Mouse (Mus musculus): ENCODE data around the gene Slc50a1.
A peak's percentile ranks its signal among the peaks of the same experiment; 100 is the strongest.

Gene Slc50a1

DNA sequence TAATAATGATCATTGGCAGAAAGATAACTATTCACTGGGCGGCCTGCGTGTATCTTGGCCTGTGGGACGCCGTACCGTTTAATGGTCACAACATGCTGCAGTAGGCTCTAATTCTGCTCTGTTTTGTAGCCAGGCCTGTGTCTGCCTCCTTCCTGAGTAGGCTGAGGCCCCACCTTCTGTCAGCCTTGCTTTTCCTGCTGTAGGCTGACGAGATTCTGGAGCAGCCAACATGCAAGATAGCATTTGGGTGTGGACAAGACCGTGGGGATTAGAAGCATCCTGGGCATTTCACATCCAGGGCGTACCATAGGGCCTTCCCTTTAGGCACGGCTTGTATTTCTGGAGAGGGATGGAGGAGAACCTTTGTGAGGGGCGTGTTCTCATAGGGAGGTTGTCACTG is 8.0 kb downstream of the Slc50a1 start:
- DNase-seq (ENCODE audit: low spot score in 2 of 2): peak; percentile 63 to 76

DNA sequence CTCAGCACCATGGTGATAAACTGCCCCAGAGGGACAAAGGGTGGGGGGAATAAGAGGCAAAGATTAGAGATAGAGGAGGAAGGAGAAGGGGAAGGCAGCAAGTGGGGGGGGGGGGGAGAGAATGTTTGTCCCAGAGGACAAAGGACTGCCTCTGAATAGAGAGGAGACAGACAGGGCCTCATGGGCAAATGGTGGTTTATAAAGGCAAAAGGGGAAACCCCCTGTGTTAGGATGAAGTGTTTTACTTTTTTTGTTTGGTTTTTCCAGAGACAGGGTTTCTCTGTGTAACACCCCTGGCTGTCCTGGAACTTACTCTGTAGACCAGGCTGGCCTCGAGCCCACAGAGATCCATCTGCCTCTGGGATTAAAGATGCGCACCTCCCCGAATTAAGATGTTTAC is 10.2 kb downstream of the Slc50a1 start:
- DNase-seq (ENCODE audit: low spot score in 2 of 2): no peak

DNA sequence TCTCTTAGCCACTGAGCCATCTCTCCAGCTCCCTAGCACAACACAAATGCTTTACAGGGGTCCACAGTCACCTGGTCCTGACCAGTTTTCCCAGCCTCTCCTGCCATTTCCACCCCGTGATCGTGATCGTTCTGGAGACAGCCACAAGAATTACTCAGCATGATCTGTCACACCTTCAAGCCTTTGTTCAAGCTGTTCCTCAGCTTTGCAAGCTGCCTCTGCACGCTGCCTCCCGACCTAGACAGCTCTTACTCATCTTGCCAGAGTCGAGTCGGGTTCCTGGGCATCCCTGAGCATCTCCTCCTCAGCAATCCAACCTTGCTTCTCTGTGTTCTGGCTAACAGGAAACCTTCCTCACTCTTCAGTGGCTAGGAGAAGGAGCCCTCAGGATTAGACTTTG is 11.3 kb downstream of the Slc50a1 start, which contains the start of gene Dpm3:
TSS of gene Dpm3 (plus strand) at position 283 of the 400 bp plus-strand sequence.
- no peak for DNase-seq (ENCODE audit: low spot score in 2 of 2)

DNA sequence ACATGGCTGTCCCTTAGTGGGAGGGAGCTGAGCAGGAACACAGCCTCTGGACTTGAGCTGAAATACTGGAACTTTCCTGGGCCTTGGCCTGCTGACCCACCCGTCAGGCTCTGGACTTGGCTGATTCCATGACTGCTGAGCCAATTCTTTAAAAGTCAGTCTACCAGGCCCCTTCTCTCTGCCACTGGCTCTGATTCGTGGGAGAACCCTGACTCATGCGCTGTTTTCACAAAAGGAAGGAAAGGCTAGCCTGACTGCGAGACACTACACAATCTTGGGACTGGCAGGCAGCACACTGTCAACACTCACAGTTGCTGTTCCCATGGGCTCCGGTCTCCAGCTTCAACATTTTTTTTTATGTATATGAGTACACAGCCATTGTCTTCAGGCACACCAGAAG is 14.2 kb downstream of the Slc50a1 start:
- peak; percentile 52 to 62 for DNase-seq (ENCODE audit: low spot score in 2 of 2)

DNA sequence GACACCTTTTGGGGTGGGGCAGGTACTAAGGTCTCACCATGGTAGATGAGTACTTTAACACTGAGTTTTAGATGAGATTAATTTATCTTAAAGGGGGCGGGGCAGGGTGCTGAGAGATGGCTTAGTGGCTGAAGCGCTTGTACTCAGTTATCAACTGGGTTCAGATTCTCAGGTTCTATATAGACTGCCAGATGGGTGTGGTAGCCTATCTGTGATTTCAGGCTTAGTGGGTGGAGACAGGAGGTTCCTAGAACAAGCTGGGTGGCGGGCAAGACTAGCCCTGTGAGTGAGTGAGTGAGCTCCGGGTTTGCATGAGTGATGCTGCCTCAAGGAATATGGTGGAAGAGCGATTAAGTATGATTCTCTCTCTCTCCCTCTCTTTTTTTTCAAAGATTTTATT is 15.4 kb downstream of the Slc50a1 start:
- no peak for DNase-seq (ENCODE audit: low spot score in 2 of 2)

DNA sequence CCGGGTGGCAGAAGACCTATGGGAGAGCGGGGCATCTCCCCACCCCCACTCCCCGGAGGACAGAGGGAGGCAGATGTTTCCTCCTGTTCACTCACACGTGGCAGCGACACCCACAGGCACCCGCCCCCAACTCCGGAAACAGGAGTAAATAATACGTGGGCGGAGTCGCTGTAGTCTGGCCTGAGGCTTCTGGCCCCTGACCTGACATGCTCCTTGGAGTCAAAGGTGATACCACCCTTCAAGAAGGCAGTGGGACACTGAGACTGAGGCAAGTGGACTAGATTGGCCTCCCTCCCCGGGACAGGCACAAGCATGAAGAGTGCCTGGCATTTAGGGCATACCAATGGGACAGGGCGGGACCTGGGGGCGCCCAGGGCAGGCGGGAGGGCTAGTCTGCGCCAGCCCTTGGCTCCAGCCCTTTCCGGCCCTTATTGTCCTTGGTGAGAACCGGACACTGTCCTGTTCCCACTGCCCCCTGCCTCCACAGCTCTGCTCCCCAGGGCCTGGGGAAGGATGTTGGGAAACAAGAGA is 18.9 kb downstream of the Slc50a1 start:
- peak; percentile 86 to 92 for DNase-seq (ENCODE audit: low spot score in 2 of 2)

DNA sequence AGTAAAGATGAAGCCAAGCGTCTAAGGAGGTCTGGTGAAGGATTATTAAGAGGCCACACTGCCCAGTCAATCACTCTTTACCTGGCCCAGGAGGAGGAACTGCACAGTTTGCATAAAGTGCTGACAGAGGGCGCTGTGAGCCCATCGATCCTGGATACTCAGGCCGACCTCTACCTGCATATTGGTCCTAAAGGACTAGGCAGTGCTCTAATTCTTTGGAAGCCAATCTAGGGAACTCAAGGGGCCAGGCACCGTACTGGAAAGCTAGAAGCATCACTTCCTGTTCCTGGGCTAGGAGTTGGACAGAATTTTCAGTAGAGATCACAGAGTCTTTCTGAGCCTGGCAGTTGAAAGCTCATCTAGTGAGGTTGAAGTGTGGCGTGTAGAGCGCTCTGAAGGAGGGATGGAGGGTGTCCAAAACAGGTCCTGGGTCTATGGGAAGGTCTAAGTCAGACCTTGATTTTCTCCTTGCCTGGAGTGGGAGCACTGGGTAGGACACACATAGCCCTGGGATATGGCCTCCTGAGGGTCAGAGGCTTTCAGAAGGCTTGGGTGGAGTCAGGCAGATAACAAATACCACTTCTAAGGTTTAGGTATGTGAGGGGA is 19.8 kb downstream of the Slc50a1 start:
- DNase-seq (ENCODE audit: low spot score in 2 of 2): peak; percentile 77 to 84

DNA sequence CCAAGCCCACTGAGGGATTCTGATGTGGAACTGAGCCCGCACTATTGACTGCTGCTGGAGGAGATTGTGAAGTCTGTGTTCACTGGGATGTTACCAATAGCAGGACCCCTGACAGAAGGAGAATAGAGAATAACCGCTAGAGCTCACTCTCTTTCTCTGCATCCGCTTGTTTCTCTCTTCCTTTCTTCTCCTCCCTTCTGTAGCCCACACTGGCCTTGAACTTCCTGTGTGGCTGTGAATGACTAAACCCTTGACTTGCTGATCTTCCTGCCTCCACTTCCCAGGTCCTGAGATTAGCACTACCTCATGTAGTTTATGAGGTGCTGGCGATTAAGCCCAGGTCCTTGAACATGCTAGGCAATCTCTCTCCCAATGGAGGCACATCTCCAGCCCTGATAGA is 22.9 kb downstream of the Slc50a1 start:
- DNase-seq (ENCODE audit: low spot score in 2 of 2): no peak

DNA sequence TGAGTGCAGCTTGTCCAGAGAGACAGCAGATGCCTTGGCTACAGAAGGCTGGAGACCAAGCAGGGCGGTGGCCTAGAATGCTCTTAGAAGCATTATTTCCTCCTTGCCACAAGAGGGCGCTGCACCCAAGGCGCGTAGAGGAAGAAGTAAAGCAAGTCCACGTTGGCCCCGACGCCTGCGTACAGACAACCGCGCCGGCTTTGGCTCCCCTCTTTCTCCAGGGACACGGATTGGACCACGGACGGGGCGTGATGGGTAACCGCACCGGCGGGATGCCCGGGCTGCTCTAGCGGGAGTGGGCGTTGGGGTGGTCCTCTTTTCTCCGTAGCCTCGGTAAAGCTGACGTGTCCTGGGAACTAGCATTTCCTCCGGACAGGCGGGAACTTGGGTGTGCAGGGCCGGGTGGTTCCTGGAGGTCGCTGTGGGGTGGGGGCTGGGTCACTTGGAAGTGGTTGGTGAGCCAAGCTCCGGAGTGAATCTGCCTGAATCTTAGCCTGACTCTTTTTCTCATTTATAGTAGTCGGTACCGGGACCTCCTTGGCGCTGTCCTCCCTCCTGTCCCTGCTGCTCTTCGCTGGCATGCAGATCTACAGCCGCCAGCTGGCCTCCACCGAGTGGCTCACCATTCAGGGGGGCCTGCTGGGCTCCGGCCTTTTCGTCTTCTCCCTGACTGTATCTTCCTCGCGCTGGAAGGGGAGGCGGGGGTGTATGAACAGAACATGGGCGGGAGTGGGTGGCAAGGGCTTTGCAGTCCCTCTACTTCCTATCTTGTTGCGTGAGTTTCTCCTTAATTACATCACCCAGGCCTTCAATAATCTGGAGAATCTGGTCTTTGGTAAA is 23.9 kb downstream of the Slc50a1 start, which contains the start of gene Trim46:
TSS of gene Trim46 (minus strand) at position 49 of the 840 bp plus-strand sequence.
- peak; percentile 87 to 91 for DNase-seq (ENCODE audit: low spot score in 2 of 2)

DNA sequence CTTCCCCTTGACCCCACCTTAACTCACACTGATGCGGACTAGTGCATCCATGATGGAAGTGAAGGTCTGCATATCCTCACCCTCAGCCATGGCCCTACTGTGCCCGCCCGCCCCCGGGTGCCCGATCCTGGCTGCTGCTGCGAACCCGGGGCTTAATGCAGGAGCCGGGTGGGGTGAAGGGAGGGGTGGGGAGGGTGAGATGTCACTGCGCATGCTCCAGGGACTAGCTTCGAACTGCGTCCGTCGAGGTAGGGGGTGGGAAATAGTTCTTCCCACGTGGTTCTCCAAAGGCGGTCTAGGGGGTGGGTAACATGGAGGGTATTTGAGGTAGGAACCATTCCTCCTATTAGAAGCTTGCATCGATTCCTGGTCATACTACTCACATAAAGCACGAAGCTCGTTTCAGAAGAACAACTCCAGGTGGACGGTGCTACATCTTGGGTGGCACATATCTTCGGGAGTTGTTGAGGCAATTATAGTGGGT is 24.6 kb downstream of the Slc50a1 start, which contains the start of gene Krtcap2:
TSS of gene Krtcap2 (plus strand) at position 279 of the 484 bp plus-strand sequence.
- DNase-seq (ENCODE audit: low spot score in 2 of 2): peak in 1 of 2 experiments; percentile 46

DNA sequence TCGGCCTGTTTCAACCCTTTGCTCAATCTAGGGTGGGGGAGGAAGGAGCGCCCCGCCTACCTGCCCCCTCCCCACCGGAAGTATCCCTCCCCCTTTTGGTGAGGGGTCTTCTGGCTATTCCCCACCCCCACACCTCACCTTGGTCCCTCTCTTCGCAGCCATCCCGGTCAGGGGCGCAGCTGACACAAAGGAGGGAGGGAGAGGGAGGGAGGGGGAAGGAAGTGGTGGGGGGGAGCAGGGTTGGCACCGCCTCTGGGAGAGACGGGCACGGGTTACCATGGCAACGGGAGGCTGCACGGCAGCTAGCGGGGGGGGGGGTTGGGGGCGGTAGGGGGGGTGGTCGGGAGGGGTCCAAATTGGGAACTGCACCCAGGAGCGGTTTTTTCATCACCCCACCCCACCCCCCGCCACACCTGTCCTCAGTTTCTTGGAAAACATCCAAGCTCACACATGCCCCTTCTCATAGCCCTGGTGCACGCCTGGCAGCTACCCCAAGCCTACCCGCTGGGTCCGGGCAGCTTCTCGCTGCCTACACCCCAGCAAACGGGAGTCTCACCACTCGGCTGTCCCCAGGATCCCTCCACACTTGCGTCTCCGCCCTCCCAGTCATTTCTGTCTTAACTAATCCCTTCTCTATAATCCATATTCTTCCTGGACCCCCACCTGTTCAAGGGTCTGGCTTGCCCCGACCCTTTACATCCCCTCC is 25.2 kb downstream of the Slc50a1 start:
- DNase-seq (ENCODE audit: low spot score in 2 of 2): no peak

DNA sequence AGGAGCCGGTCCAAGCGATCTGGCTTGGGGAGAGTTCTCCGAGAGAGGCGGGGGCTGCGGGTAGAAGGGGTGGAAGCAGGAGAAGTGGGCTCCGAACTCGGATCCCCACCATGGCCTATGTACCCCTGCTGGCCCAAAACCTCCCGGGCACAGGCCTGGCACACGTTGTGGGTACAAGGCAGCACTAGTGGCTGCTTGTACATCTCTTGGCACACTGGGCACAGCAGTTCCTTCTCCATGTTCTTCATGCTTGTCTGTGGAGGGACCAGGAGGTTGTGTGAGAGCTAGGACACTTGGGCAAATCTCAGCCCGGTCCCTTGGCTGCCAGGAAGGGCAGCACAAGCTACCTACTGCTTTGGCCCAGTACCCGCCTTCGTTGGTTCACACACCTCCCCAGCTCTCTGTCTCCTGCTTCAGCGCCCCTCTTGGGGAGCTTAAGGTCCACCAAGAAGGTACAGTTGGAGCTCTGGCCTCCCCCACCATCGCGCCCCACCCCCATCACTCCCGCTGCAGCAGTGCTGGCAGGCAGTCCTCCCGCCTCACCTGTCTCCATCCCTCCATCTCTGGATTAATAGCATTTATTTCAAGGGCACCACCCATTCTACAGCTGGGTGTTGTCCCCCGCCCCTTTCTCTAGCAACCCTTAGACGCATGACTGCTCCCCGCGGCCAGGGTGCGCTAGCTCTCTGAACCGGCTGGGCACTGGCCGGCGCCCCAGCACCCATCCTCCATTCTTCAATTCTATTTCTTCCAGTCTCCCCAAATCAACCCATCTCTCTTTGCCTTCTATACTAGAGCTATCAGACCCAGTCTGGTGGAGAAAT is 26.0 kb downstream of the Slc50a1 start:
- DNase-seq (ENCODE audit: low spot score in 2 of 2): no peak

DNA sequence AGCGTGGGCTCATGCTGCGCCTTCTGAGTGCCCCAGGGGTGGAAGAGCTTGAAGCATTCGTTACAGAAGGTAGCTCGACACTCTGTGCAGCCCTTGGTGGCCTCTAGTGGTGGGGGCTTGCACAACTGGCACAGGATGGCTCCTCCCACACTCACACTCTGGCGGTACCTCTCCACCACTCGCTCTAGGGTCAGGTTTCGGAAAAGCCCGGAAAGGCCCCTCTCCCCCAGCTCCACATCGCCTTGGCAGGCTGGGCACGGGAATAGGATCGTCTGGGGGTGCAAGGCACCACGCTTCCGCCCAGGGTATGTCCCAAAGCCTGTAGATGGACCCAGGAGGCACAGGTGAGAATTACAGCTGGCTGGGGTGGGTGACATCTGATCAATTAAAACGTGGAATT is 26.8 kb downstream of the Slc50a1 start:
- no peak for DNase-seq (ENCODE audit: low spot score in 2 of 2)

DNA sequence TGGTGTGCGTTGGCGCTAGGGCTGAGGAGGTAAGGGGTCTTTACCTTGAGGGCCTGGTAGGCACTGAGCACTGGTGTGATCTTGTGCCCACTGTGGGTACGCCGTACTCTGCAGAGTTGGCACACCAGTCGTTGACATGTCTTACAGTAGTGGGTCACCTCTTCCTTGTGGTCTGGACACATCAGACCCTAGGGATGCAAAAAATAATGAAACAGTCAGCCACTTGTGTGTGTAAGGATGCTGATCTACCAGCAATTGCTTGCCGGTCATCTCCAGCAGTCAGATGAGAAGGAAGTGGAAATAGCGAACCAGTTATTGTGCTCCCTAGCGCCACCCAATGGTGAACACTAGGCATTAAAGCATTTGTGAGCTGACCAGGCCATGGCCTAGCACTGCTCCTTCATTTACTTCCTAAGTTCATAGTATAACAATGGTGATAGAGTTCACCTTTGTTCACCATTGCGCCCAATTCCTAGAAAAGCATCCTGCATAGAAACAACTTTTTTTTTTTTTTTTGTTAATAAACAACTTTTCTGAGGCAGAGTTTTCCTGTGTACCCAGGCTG is 28.0 kb downstream of the Slc50a1 start:
- no peak for DNase-seq (ENCODE audit: low spot score in 2 of 2)

DNA sequence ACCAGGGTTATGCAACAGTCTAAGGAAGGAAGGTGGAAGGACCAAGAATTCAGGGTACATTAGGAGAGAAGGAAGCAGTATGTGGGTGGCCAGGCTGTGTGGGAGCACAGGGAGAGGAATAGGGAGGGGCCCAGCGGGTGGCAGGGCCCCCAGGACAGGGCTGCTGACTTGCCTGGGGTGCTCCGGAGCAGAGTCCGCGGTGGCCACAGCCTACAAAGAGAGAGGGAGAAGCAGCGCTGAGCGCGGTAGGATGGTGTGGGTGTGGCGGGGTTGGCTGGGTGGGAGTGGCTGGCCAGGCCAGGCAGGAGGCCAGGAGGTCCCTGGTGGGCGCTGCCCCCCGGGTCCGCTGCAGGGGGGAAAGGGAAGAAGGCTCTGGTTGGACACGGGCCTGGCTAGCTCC is 31.9 kb downstream of the Slc50a1 start:
- no peak for DNase-seq (ENCODE audit: low spot score in 2 of 2)

DNA sequence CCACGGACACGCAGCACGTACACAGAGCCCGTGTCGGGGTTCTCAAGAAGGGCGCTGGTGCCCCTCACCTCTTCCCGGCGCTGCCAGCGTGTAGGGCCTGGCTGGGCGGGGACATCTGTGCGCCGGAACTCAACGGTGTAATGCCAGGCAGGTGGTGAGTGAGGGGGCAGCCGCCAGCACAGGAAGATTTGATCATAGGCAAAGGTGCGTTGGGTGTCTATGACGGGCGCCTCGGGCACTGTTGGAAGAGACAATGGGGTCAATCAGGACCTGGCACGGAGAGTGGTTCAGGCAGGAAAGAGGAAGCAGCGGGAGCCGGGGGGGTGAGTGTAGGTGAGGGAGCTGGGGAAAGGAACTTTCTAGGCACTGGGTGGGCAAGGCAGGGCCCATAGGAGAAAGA is 32.7 kb downstream of the Slc50a1 start:
- no peak for DNase-seq (ENCODE audit: low spot score in 2 of 2)

DNA sequence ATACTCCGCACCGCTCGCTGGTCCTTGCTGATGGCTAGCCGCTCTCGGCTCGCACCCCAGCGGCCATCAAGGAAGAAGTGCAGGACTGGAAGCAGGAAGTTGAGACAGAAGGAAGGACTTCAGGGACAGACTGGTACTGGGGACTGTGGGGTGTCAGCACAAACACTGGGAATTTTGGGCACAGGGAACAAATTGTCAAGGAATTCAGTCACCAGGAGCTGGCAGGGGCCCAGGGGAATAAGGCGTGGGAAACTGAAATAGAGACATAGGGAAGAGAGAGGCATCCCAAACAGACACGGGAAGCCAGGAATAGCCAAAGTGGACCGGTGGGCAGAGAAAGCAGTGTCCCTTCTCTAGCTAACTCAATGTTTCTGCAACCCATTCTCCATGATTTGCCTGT is 33.9 kb downstream of the Slc50a1 start:
- DNase-seq (ENCODE audit: low spot score in 2 of 2): no peak

DNA sequence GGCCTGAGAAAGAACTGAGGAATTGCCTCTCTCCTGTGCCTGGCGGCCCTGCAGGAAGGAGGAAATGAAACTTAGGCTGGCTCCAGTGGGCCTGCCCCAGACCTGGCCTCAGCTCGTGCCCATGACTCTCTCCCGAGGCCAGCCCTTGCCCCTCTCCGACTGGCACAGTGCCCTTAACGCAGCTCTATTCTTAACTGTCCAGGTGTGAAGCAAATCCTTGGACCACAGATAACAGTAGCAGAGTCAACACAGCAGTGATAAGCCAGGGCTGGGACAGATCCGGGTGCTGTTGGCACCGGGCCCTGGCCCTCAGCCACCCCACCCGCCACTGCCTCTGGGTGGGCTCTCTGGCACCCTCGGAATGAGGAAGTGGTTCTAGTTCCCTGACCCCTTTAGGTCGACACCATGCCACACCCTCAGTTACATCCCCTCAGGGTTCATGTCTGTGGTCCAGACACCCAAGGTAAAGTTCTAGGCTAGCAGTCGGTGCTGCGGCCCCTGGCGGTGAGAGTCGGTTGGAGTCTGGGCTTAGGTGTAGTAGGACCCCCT is 36.7 kb downstream of the Slc50a1 start:
- DNase-seq (ENCODE audit: low spot score in 2 of 2): no peak

DNA sequence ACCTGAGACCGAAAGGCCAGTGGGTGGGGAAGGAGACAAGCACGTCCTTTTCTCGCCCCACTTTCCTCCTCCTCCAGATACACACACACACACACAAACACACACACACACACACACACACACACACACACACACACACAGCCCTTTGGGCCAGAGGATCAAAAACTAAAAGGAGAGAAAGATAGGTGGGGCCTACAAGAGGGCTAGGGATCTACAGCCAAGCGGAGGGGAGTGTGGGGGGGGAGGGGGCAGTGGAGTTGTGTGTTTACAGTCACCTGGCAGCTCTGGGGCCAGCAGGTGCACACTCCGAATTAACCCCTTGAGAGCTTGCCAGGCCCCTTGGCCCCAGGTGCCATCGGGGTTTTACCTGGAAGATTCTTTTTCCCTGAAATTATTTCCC is 37.8 kb downstream of the Slc50a1 start:
- DNase-seq (ENCODE audit: low spot score in 2 of 2): no peak

DNA sequence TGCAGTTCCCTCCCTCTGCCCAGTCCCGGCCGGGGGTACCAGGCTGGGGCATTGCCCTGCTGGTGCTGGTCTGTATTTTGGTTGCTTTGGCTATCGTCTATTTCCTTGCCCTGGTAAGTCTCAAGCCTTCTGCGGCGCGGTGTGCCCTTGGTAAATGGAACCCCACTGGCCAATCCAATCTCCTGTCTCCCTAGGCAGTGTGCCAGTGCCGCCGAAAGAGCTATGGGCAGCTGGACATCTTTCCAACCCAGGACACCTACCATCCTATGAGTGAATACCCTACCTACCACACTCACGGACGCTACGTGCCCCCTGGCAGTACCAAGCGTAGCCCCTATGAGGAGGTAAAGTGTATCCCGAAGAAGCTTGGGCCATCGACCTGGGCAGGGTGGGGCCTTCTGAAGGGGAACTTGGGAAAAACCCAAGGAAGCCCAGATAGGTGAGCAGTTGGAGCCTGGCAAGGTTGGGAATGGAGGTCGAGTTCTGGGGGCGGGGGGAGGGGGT is 38.5 kb downstream of the Slc50a1 start:
- no peak for DNase-seq (ENCODE audit: low spot score in 2 of 2)

Measured in heart, adult 9 months (tissue).